Comparison of ENCODE assay signal across 23 mouse cellular contexts in genomic region chr2:137924576-137924975, GRCm38 (mm10).
"Had no signal": no experiment of that assay in that cellular context is flagged by ENCODE, and none has a peak within 500 bp of the region (broad histone marks: within the 10 kb centered on the region; RNA-seq: fewer than 3 reads in every experiment).

No protein-coding gene starts in this region.

- H3K27me3 ChIP-seq: heart, embryonic 13.5 days; heart, embryonic 15.5 days; hindbrain, embryonic 13.5 days; hindbrain, embryonic 15.5 days; limb, embryonic 12.5 days had no signal

- H3K4me1 ChIP-seq: heart, embryonic 13.5 days; heart, embryonic 15.5 days; hindbrain, embryonic 13.5 days; hindbrain, embryonic 15.5 days; limb, embryonic 10.5 days; limb, embryonic 12.5 days had no signal

- H3K36me3 ChIP-seq: heart, embryonic 13.5 days; heart, embryonic 15.5 days; hindbrain, embryonic 13.5 days; hindbrain, embryonic 15.5 days; limb, embryonic 10.5 days; limb, embryonic 12.5 days had no signal

- H3K9ac ChIP-seq: heart, embryonic 13.5 days; heart, embryonic 15.5 days; hindbrain, embryonic 13.5 days; hindbrain, embryonic 15.5 days; limb, embryonic 12.5 days had no signal

- DNase-seq: gastrocnemius, postnatal 14 days; gastrocnemius, postnatal 36 days; heart, adult 11 months; heart, adult 2 months; heart, postnatal 14 days; heart, postnatal 36 days; kidney, adult 11 months; kidney, adult 8-10 months; kidney, postnatal 10 days; kidney, postnatal 25 days; kidney, postnatal 4 days; layer of hippocampus, postnatal 36 days; liver had no signal

- H3K4me3 ChIP-seq: heart, adult 2 months; heart, embryonic 13.5 days; heart, embryonic 15.5 days; hindbrain, embryonic 13.5 days; hindbrain, embryonic 15.5 days; layer of hippocampus, adult 2 months; limb, embryonic 10.5 days; limb, embryonic 12.5 days had no signal

- ATAC-seq: hindbrain, postnatal 0 days; intestine, embryonic 16.5 days had no signal

- H3K9me3 ChIP-seq: heart, embryonic 13.5 days; heart, embryonic 15.5 days; hindbrain, embryonic 13.5 days; hindbrain, embryonic 15.5 days; limb, embryonic 10.5 days; limb, embryonic 12.5 days had no signal

- H3K4me2 ChIP-seq: heart, embryonic 11.5 days; heart, embryonic 13.5 days; heart, embryonic 15.5 days; hindbrain, embryonic 13.5 days; hindbrain, embryonic 15.5 days; limb, embryonic 12.5 days had no signal

- H3K27ac ChIP-seq: heart, adult 2 months; heart, embryonic 13.5 days; heart, embryonic 15.5 days; hindbrain, embryonic 13.5 days; hindbrain, embryonic 15.5 days; hindbrain, postnatal 0 days; layer of hippocampus, adult 2 months; limb, embryonic 10.5 days; limb, embryonic 12.5 days had no signal
